Mouse (Mus musculus): Measurements from ENCODE around the gene Luc7l2.

Gene Luc7l2

GRCm38 (mm10) chr6:38636852-38637618, 85.9 kb downstream of the Luc7l2 start, which contains the start of gene Klrg2:
Gene Klrg2, minus strand, starts transcription at chr6:38637242.
- in situ Hi-C loops (cut with MboI; ENCODE audit: low pct_unique_long_range_greater_than_20kb in 1 of 2, low sequenced_read_pairs in 2 of 2, unreplicated experiment in 1 of 2), result no loop called here

- in situ Hi-C loops (cut with MboI; ENCODE audit: low pct_unique_long_range_greater_than_20kb in 1 of 2, low sequenced_read_pairs in 2 of 2, unreplicated experiment in 1 of 2), result loop anchor here in 1 of 2 experiments (10.0 kb wide), 1 partner anchor 284 kb away; no protein-coding TSS in a partner anchor
Measured at GRCm38 (mm10) chr6:38640401-38640800, 89.3 kb downstream of the Luc7l2 start.

GRCm38 (mm10) chr6:38641228-38641627, 90.1 kb downstream of the Luc7l2 start:
- in situ Hi-C loops (cut with MboI; ENCODE audit: low pct_unique_long_range_greater_than_20kb in 1 of 2, low sequenced_read_pairs in 2 of 2, unreplicated experiment in 1 of 2), result loop anchor here in 1 of 2 experiments (10.0 kb wide), 1 partner anchor 284 kb away; no protein-coding TSS in a partner anchor

- in situ Hi-C loops (cut with MboI; ENCODE audit: low pct_unique_long_range_greater_than_20kb in 1 of 2, low sequenced_read_pairs in 2 of 2, unreplicated experiment in 1 of 2), result loop anchor here in 1 of 2 experiments (10.0 kb wide), 1 partner anchor 283 kb away; no protein-coding TSS in a partner anchor
Measured at GRCm38 (mm10) chr6:38641645-38642044, 90.5 kb downstream of the Luc7l2 start.

GRCm38 (mm10) chr6:38642593-38642992, 91.5 kb downstream of the Luc7l2 start:
- in situ Hi-C loops (cut with MboI; ENCODE audit: low pct_unique_long_range_greater_than_20kb in 1 of 2, low sequenced_read_pairs in 2 of 2, unreplicated experiment in 1 of 2), result loop anchor here in 1 of 2 experiments (10.0 kb wide), 1 partner anchor 282 kb away; no protein-coding TSS in a partner anchor

GRCm38 (mm10) chr6:38643039-38643438, 91.9 kb downstream of the Luc7l2 start:
- in situ Hi-C loops (cut with MboI; ENCODE audit: low pct_unique_long_range_greater_than_20kb in 1 of 2, low sequenced_read_pairs in 2 of 2, unreplicated experiment in 1 of 2), result loop anchor here in 1 of 2 experiments (10.0 kb wide), 1 partner anchor 282 kb away; no protein-coding TSS in a partner anchor

GRCm38 (mm10) chr6:38649545-38649944, 98.4 kb downstream of the Luc7l2 start:
- in situ Hi-C loops (cut with MboI; ENCODE audit: low pct_unique_long_range_greater_than_20kb in 1 of 2, low sequenced_read_pairs in 2 of 2, unreplicated experiment in 1 of 2), result loop anchor here in 1 of 2 experiments (10.0 kb wide), 1 partner anchor 275 kb away; no protein-coding TSS in a partner anchor

- in situ Hi-C loops (cut with MboI; ENCODE audit: low pct_unique_long_range_greater_than_20kb in 1 of 2, low sequenced_read_pairs in 2 of 2, unreplicated experiment in 1 of 2), result no loop called here
Measured at GRCm38 (mm10) chr6:38650263-38650937, 99.3 kb downstream of the Luc7l2 start.

Data from mouse embryonic stem cell (cell line).